Mouse (Mus musculus) layer of hippocampus, adult 11-12 months (tissue): ENCODE measurements around the gene Frmpd2.
A peak's percentile ranks its signal among the peaks of the same experiment; 100 is the strongest.
"Not testable (repeated sequence)": the region's sequence is repeated elsewhere in the genome, so short reads cannot be mapped to it uniquely, and the experiment has no call there.

Experiments
- DNase-seq: peaks from one replicate; pipeline ENCODE4 v3.0.0; 2022; ENCODE audit warnings: low spot score

Frmpd2 gene

DNA sequence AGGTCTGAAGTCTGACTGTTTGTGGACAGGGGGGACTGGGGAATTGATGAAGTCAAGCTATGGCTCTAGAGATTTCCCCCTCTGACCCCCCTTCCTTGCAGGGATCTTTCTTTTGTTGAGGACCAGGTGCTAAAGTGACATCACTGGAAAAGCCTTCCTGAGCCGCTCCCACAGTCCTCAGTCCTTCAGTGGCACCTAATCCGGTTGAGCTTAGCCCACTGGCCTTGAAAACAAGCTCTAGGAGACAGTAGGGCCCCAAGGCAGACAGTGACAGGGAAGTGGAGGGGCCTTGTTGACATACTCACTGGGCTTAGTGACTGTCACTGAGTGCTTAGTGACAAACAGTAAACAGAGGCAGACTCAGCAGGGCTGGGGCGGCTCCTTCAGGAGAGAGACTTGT is at the start of gene Frmpd2:
Gene Frmpd2 (plus strand): TSS at position 366 of the 400 bp plus-strand sequence.
- DNase-seq = no peak

GRCm38 (mm10) chr14:33423003-33423402 is 48.5 kb upstream of the Frmpd2 start:
- DNase-seq = no peak

- no peak for DNase-seq
Measured at GRCm38 (mm10) chr14:33424124-33424523, 47.4 kb upstream of the Frmpd2 start.

- DNase-seq = not testable (repeated sequence)
Measured at GRCm38 (mm10) chr14:33432485-33432884, 39.0 kb upstream of the Frmpd2 start.

DNA sequence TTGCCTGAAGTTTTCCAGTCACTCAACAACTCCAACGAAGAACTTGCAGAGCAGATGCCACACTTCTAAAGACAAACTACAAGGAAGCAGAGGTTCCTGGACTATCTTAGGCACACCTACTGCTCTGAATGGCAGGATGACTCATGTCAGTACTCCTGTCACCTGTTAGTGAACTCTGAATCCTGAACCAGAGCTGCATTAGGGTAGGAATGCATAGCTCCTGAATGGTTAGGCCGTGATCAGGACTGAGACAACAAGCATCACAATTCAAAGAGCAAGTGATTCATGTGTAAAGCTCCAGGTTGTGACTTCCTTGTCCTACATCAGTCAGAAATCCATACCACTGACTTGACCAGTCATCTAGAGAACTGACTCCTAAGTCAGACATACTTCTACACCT is 27.7 kb upstream of the Frmpd2 start:
- no peak for DNase-seq

- DNase-seq = no peak
Measured at GRCm38 (mm10) chr14:33445962-33446361, 25.5 kb upstream of the Frmpd2 start.

DNA sequence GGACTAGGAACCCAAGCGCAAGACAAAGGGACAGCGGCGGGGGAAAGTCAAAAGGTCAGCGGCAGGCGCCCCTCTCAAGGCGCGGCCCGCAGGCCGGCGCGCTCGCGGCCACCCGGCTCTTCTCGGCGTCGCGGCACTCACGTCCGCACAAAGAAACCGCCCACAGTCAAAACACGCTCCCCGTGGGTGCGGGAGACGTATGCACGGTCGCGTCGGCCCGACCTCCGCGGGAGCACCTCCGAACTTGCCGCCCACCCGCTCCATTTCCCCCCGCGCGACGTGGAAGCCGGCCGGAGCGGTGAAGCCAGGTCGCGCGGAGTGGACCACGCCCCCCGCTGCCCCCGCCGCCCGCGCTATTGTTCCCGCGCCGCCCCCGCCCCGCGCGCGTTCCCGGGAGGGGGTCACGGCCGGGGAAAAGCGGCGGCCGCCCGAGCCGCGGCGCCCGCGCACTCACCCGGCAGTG is 24.9 kb upstream of the Frmpd2 start:
- DNase-seq = no peak

DNA sequence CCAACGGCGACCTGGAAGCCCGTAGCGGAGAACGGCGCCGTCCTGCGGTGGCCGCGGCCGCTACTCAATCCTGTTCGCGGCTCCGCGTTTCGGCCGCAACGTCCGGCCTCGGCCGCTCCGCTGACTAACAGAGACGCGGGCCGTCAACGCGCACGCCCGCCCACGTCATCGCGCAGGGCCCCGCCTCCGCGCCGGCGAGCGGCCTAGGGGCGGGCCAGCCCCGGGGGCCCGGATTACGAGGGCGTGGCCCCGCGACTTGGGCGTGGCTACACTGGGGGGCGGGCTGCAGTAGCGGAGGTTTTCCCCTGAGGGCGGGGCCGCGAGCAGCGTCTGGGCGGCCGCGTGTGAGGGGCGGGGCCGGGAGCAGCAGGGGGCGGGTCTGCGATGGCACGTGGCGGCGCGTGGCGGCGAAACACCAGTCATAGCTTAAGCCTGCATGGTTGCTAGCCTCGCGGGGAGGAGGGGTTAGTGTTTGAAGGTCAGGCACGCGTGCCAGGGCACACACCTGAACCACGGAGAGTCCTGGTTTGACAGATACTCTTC is 24.4 kb upstream of the Frmpd2 start, which contains the start of gene Mapk8:
Gene Mapk8 (minus strand): TSS at position 132 of the 543 bp plus-strand sequence.
- peak; percentile 97 for DNase-seq

DNA sequence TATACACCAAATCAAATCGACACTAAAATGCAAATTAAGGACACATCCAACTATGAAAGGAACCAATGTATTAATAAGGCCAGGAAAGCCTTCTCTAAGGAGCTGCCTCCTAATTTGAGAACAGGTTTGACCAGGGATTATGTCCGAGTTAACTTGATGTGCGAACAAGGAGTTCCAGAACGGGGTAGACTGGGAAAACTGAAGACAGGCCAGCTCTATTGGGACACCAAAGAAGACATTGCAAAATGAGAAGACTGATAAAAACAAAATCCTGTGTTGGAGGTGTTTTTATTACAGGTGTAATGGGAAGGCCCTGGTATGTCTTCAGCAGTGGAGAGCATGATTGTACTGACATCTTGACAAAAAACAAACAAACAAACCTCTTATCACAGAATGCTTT is 23.2 kb upstream of the Frmpd2 start:
- DNase-seq = no peak

DNA sequence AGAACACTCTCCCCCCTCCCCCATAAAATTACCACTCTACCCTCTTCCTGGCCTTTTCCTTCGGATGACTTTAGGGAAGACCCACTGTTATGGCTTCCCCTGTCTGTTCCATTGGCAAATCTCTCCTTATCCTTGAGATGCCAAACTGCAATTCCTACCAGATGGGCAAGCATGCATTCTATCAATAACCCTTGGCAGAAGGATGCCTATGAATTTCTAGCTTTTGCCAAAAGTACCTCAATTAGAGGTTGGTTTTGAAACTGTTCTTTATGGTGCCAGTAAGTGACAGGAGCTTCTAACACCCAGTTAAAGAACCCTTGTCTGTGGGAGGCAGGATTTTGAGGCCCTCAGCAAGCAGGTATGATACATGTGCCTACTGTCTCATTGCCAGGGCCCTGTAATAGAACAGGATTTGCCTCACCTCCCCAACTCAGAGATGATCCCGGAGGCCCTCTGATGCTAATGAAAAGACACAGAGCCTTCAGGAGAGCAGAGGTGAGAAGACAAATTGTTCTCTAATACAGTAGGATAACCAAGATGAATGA is 22.1 kb upstream of the Frmpd2 start:
- no peak for DNase-seq

GRCm38 (mm10) chr14:33450331-33450730 is 21.2 kb upstream of the Frmpd2 start:
- no peak for DNase-seq

GRCm38 (mm10) chr14:33463658-33464057 is 7.8 kb upstream of the Frmpd2 start:
- no peak for DNase-seq

DNA sequence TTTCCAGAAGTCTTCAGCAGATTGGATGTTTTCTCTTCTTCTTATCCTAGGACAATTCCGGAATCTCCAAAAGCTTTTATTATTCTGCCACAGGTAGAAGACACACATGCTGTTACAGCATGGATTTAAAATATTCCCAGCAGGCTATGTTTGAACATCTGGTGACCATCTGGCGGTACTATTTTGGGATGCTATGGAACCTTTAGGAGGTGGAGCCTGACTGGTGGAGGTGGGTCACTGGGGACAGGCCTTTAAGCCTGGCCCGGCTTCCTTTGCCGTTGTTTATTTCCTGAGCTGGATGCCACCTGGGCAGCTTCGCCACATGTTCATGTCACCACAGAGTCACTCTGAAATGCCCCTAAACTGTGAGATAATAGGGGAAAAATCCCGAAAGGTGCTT is 3.7 kb upstream of the Frmpd2 start:
- no peak for DNase-seq

GRCm38 (mm10) chr14:33474461-33474860 is 3.0 kb downstream of the Frmpd2 start:
- no peak for DNase-seq

DNA sequence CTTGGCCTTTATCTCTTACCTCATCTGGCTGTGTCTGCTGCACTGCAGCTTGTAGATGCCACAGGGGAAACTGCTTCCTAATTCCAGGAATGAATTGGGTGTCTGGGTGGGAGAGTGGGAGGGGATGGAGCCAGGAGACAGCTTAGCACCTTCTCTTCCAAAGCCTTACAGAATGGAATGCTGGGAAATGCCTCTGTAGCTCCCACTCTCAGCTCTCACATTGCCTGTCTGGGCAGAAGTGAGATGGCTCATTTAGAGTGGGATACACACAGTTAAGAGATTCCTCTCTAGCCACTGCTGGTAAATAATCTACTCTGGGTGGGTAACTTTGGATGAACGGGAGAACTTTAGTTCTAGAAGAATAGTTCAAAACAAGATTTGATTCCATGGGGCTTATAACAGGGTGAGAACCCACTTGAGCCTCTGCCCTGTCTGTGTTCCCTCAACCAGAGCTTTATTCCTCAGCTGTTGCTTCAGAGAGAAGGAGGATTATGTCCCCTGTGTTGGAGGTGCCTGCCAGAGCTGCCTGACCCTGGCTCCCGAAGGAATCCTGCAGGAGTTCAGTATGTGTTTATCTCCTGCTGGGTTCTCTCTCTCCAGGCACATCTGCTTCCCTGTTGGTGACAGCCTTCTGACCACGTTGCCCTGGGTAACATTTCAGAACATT is 4.7 kb downstream of the Frmpd2 start:
- DNase-seq = no peak

DNA sequence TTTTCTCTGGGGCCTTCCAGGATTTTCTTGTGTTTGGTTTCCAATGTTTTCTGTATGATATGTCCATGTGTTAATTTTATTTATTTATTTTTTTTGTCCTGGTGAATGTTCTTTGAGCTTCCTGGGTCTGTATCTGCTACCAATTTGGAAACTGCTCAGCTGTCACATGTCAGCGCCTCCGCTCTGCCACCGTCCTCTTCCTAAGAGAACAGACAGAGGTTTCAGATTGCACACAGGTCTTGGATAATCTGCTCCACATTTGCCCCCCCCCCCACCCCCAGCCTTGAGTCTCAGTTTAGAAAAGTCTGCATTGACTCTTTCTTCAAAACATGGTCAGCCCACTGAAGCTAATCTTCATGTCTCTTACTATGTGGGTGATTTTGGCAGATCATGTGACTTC is 10.5 kb downstream of the Frmpd2 start:
- no peak for DNase-seq

DNA sequence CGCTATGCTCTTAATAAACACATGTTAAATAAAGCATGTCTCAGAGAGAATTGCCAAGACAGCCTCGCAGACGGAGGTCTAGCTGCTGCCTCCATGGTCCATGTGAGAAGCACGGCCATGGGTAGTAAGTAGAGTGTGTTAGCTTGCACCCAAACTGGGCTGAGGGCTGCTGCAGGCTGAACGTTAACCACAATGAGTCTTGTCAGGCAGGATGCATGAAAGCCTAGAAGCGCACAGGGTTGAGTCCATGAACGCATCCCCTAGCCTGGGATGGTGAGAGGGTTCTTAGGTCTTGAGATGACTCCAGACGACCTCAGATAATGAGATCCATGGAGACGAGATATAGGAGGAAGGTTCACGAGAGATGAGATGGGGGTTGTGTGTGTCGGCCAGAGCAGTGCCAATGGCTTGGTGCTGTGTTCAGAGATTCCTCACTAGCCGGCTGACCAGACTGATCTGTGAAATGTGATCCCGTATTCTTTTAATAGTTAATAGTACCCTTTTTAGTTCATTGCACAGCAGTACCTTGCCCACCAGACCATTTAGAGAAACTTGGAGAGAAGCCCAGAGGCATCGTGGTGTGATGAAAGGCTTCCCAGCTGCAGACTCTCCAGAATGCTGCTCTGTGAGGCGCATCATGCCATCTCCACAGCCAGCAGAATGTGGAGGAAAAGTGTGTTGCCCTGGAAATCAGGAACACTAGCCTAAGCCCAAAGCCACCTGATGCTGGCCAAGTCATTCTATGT is 16.5 kb downstream of the Frmpd2 start:
- DNase-seq = no peak

GRCm38 (mm10) chr14:33495226-33495625 is 23.7 kb downstream of the Frmpd2 start:
- no peak for DNase-seq

DNA sequence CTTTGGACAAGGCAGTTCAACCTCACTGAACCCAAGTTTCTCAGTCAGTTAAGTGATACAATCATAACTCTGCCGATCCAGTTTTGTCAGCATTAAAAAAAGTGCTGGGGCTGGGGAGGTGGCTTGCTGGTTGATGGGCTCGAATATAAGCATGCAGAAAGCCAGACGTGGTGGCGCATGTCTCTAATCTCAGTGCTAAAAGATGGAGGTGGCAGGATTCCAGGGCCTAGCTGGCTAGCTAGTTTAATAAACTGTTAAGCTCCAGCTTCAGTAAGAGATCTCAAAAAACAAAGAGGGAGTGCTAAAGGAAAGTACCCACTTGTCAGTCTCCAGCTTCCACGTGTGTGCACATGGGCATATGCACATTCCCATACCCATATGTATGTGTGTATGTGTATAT is 25.9 kb downstream of the Frmpd2 start:
- no peak for DNase-seq

DNA sequence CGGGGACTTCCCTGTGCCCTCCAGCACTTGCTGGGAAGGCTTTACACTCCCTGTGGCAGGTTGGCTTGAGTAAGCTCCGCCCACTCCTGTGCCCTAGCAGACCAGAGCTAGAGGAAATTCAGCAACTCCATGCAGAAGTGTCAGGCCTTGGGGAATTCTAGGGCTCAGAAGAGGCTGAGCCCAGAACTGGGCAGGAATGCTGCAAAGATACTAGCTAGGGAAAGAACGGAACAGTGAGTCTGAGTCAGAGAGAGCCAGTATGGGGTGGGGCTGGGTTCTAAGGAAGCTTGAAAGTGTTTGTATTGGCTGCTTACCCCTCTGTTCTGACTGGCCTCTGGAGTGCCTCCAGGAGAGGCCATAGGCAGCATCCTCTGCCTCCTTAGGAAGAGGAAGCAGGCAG is 27.4 kb downstream of the Frmpd2 start:
- DNase-seq = no peak

GRCm38 (mm10) chr14:33500631-33501030 is 29.1 kb downstream of the Frmpd2 start:
- DNase-seq = peak; percentile 64

GRCm38 (mm10) chr14:33503311-33503710 is 31.8 kb downstream of the Frmpd2 start:
- DNase-seq = no peak

DNA sequence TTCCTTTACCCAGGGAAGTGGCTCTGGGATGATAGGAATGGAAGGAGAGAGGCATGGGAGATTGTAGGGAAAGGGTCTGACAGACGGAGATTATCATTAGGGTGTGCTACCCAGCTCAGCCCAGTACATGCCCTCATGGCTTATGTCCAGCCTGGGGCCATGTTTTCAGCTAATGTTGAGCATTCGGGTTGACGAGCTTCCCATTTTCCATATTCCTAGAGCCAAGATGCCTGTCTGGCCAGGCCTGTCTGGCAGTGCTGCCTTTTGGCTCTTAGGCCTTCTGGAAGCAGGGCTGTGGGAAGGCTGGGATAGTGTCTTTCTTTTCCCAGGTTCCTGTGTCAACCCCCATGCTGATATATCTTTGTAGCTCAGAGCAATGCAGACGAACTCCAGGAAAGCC is 35.2 kb downstream of the Frmpd2 start:
- no peak for DNase-seq
